Comparison of ENCODE assay signal across 16 mouse cellular contexts in genomic region chr5:138641761-138642160, GRCm38 (mm10).
"Had no signal": no experiment of that assay in that cellular context is flagged by ENCODE, and none has a peak within 500 bp of the region (broad histone marks: within the 10 kb centered on the region; RNA-seq: fewer than 3 reads in every experiment).

No protein-coding gene starts in this region.

- H3K9me3 ChIP-seq: lung, embryonic 15.5 days; midbrain, embryonic 12.5 days; midbrain, embryonic 15.5 days; neural tube, embryonic 12.5 days; stomach, embryonic 15.5 days had no signal

- H3K27me3 ChIP-seq: lung, embryonic 15.5 days; megakaryocyte, embryonic 14.5 days; midbrain, embryonic 12.5 days; midbrain, embryonic 15.5 days; neural tube, embryonic 12.5 days; stomach, embryonic 15.5 days had no signal

- H3K4me2 ChIP-seq: lung, embryonic 15.5 days; midbrain, embryonic 12.5 days; midbrain, embryonic 15.5 days; neural tube, embryonic 12.5 days; stomach, embryonic 15.5 days had no signal

- H3K9ac ChIP-seq: liver, postnatal 0 days; lung, embryonic 15.5 days; midbrain, embryonic 12.5 days; midbrain, embryonic 15.5 days; neural tube, embryonic 12.5 days; stomach, embryonic 15.5 days had no signal

- DNase-seq: liver, postnatal 0 days; lung, adult 2 months; lung, postnatal 14 days; lung, postnatal 36 days; right cerebral cortex, postnatal 14 days; thymus, postnatal 14 days; thymus, postnatal 36 days had no signal

- H3K4me3 ChIP-seq: lung, embryonic 15.5 days; megakaryocyte, embryonic 14.5 days; midbrain, embryonic 12.5 days; midbrain, embryonic 15.5 days; neural tube, embryonic 12.5 days; stomach, embryonic 15.5 days had no signal

- H3K4me1 ChIP-seq: lung, embryonic 15.5 days; megakaryocyte, embryonic 14.5 days; midbrain, embryonic 12.5 days; midbrain, embryonic 15.5 days; neural tube, embryonic 12.5 days; stomach, embryonic 15.5 days had no signal

- H3K27ac ChIP-seq: lung, embryonic 15.5 days; macrophage; midbrain, embryonic 12.5 days; midbrain, embryonic 15.5 days; neural tube, embryonic 12.5 days; stomach, embryonic 15.5 days; stomach, postnatal 0 days had no signal

- ATAC-seq: liver, postnatal 0 days; lung, postnatal 0 days; midbrain, embryonic 15.5 days had no signal
